Mouse (Mus musculus): ENCODE measurements around the gene Dgcr6. TPM values are rescaled to one million over a fixed set of nuclear protein-coding genes. Genes with fewer than 3 reads are reported as not detected.
A peak's percentile ranks its signal among the peaks of the same experiment; 100 is the strongest.

Dgcr6 gene
- total and polyA plus RNA-seq, 2 experiments from 2014 or later = 23.0 to 83.5 TPM

- H3K27ac ChIP-seq (ENCODE audit: low read depth) = no peak overlapping the region
- H3K27me3 ChIP-seq (ENCODE audit: control insufficient read depth, insufficient read depth, low read length) = no peaks in the 10 kb centered on the region
- WGBS = 64% methylated on average over 8 of the region's 8 CpGs
- H3K9ac ChIP-seq (replicated peaks; ENCODE audit: low read depth, low read length) = no peak overlapping the region
- DNase-seq (ENCODE audit: low spot score) (no peak), ATAC-seq (ENCODE audit: insufficient read depth, low read depth) (no peak)
- H3K4me2 ChIP-seq (ENCODE audit: low read depth, low read length) = no peak overlapping the region
- H3K4me1 ChIP-seq (ENCODE audit: control insufficient read depth, insufficient read depth) = no peaks in the 10 kb centered on the region
- H3K36me3 ChIP-seq (replicated peaks; ENCODE audit: control insufficient read depth, insufficient read depth, low read length) = no peaks in the 10 kb centered on the region
- TF ChIP-seq EP300 (IDR thresholded peaks at IDR 0.05; ENCODE audit: low read depth) (no peak), CTCF (IDR thresholded peaks at IDR 0.05; ENCODE audit: low read depth) (no peak)
- no peak overlapping the region for H3K4me3 ChIP-seq (ENCODE audit: low read depth, low read length)
- no peaks in the 10 kb centered on the region for H3K9me3 ChIP-seq (replicated peaks; ENCODE audit: control insufficient read depth, low read length)
These were observed 29.7 kb upstream of the Dgcr6 start for GRCm38 (mm10) chr16:18022780-18023557.

GRCm38 (mm10) chr16:18027371-18027770 is 25.3 kb upstream of the Dgcr6 start:
- Histone ChIP-seq H3K4me1 (ENCODE audit: control insufficient read depth, insufficient read depth) (no peaks in the 10 kb centered on the region), H3K27me3 (ENCODE audit: control insufficient read depth, insufficient read depth, low read length) (no peaks in the 10 kb centered on the region), H3K9ac (replicated peaks; ENCODE audit: low read depth, low read length) (no peak overlapping the region), H3K36me3 (replicated peaks; ENCODE audit: control insufficient read depth, insufficient read depth, low read length) (no peaks in the 10 kb centered on the region), H3K4me3 (ENCODE audit: low read depth, low read length) (no peak overlapping the region), H3K9me3 (replicated peaks; ENCODE audit: control insufficient read depth, low read length) (no peaks in the 10 kb centered on the region), H3K27ac (ENCODE audit: low read depth) (no peak overlapping the region), H3K4me2 (ENCODE audit: low read depth, low read length) (no peak overlapping the region)
- 47% methylated on average over 2 of the region's 2 CpGs for whole genome bisulfite sequencing
- ATAC-seq (ENCODE audit: insufficient read depth, low read depth) = no peak
- TF ChIP-seq EP300 (IDR thresholded peaks at IDR 0.05; ENCODE audit: low read depth) (no peak), CTCF (IDR thresholded peaks at IDR 0.05; ENCODE audit: low read depth) (no peak)
- no peak for DNase-seq (ENCODE audit: low spot score)

- no peak for DNase-seq (ENCODE audit: low spot score)
- TF ChIP-seq CTCF (IDR thresholded peaks at IDR 0.05; ENCODE audit: low read depth) (peak; percentile 56), EP300 (IDR thresholded peaks at IDR 0.05; ENCODE audit: low read depth) (no peak)
- ATAC-seq (ENCODE audit: insufficient read depth, low read depth) = no peak
- Histone ChIP-seq H3K36me3 (replicated peaks; ENCODE audit: control insufficient read depth, insufficient read depth, low read length) (no peaks in the 10 kb centered on the region), H3K9ac (replicated peaks; ENCODE audit: low read depth, low read length) (no peak overlapping the region), H3K4me2 (ENCODE audit: low read depth, low read length) (no peak overlapping the region), H3K27ac (ENCODE audit: low read depth) (no peak overlapping the region), H3K4me3 (ENCODE audit: low read depth, low read length) (no peak overlapping the region), H3K4me1 (ENCODE audit: control insufficient read depth, insufficient read depth) (no peaks in the 10 kb centered on the region), H3K9me3 (replicated peaks; ENCODE audit: control insufficient read depth, low read length) (no peaks in the 10 kb centered on the region), H3K27me3 (ENCODE audit: control insufficient read depth, insufficient read depth, low read length) (no peaks in the 10 kb centered on the region)
- WGBS = 40% methylated on average over 2 of the region's 2 CpGs
These were observed 20.9 kb upstream of the Dgcr6 start for GRCm38 (mm10) chr16:18031752-18032151.

DNA sequence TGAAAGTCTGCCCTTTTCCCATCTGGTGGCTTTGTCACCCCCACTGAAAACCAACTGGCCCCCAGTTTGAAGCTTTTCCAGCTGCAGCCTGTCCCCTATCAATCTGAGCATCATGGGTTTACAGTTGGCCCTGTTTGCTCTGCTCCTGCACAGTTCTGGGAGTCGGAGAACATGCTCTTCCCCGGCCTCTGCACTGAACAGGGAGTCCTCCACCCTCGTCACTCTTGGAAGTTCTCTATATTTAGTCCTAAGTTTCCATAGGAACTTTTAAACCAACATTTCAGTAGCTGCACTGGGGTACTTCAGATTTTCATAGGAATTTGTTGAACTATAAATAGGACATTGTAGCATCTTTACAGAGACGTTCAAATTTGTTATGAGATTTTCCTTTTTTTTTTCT is 19.4 kb upstream of the Dgcr6 start:
- no peak for TF ChIP-seq EP300 (IDR thresholded peaks at IDR 0.05; ENCODE audit: low read depth)
- TF ChIP-seq CTCF (IDR thresholded peaks at IDR 0.05; ENCODE audit: low read depth) = no peak
- Histone ChIP-seq H3K4me3 (ENCODE audit: low read depth, low read length) (no peak overlapping the region), H3K9ac (replicated peaks; ENCODE audit: low read depth, low read length) (no peak overlapping the region), H3K36me3 (replicated peaks; ENCODE audit: control insufficient read depth, insufficient read depth, low read length) (no peaks in the 10 kb centered on the region), H3K4me2 (ENCODE audit: low read depth, low read length) (no peak overlapping the region), H3K4me1 (ENCODE audit: control insufficient read depth, insufficient read depth) (no peaks in the 10 kb centered on the region), H3K9me3 (replicated peaks; ENCODE audit: control insufficient read depth, low read length) (no peaks in the 10 kb centered on the region), H3K27ac (ENCODE audit: low read depth) (no peak overlapping the region), H3K27me3 (ENCODE audit: control insufficient read depth, insufficient read depth, low read length) (no peaks in the 10 kb centered on the region)
- DNase-seq (ENCODE audit: low spot score) (no peak), ATAC-seq (ENCODE audit: insufficient read depth, low read depth) (no peak)
- WGBS = 33% methylated on average over 4 of the region's 4 CpGs

DNA sequence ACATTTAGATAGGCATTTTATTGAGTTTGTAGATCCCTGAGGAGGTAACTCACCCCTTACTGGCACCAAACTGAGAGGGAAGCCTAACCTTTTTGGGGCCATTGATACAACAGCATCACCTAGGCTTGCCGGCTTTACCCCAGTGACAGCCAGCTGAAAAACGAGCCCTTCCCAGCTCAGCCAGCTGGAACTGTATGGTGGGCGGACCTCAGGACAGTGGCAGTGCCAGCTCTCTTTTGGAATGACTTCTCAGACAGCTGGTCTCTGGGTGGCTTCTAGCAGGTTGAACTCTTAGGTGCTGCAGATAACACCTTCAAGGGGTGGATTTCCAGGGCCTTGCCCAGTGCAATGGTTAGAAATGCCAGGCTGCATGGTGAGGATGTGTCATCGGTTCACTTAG is 18.4 kb upstream of the Dgcr6 start:
- Histone ChIP-seq H3K9ac (replicated peaks; ENCODE audit: low read depth, low read length) (no peak overlapping the region), H3K4me1 (ENCODE audit: control insufficient read depth, insufficient read depth) (no peaks in the 10 kb centered on the region), H3K27me3 (ENCODE audit: control insufficient read depth, insufficient read depth, low read length) (no peaks in the 10 kb centered on the region), H3K36me3 (replicated peaks; ENCODE audit: control insufficient read depth, insufficient read depth, low read length) (no peaks in the 10 kb centered on the region), H3K4me2 (ENCODE audit: low read depth, low read length) (no peak overlapping the region), H3K4me3 (ENCODE audit: low read depth, low read length) (no peak overlapping the region), H3K9me3 (replicated peaks; ENCODE audit: control insufficient read depth, low read length) (no peaks in the 10 kb centered on the region), H3K27ac (ENCODE audit: low read depth) (no peak overlapping the region)
- no peak for ATAC-seq (ENCODE audit: insufficient read depth, low read depth)
- DNase-seq (ENCODE audit: low spot score) = no peak
- 57% methylated on average over 4 of the region's 4 CpGs for WGBS
- no peak for TF ChIP-seq CTCF (IDR thresholded peaks at IDR 0.05; ENCODE audit: low read depth)
- TF ChIP-seq EP300 (IDR thresholded peaks at IDR 0.05; ENCODE audit: low read depth) = no peak

Data from heart, postnatal 0 days (tissue).